Mouse (Mus musculus): ENCODE results near the gene Fxyd3.

Fxyd3 gene

GRCm38 (mm10) chr7:31079670-31080069, 3.2 kb upstream of the Fxyd3 start:
- in situ Hi-C loops (cut with MboI; ENCODE audit: low pct_unique_long_range_greater_than_20kb in 1 of 2, low sequenced_read_pairs in 2 of 2, unreplicated experiment in 1 of 2) = no loop called here

- in situ Hi-C loops (cut with MboI; ENCODE audit: low pct_unique_long_range_greater_than_20kb in 1 of 2, low sequenced_read_pairs in 2 of 2, unreplicated experiment in 1 of 2) = no loop called here
Measured at GRCm38 (mm10) chr7:31077885-31078445, 1.5 kb upstream of the Fxyd3 start.

- in situ Hi-C loops (cut with MboI; ENCODE audit: low pct_unique_long_range_greater_than_20kb in 1 of 2, low sequenced_read_pairs in 2 of 2, unreplicated experiment in 1 of 2) = no loop called here
Measured at GRCm38 (mm10) chr7:31077470-31077869, 966 bp upstream of the Fxyd3 start.

- in situ Hi-C loops (cut with MboI; ENCODE audit: low pct_unique_long_range_greater_than_20kb in 1 of 2, low sequenced_read_pairs in 2 of 2, unreplicated experiment in 1 of 2) = no loop called here
Measured at GRCm38 (mm10) chr7:31074713-31075069, 1.8 kb downstream of the Fxyd3 start.

- in situ Hi-C loops (cut with MboI; ENCODE audit: low pct_unique_long_range_greater_than_20kb in 1 of 2, low sequenced_read_pairs in 2 of 2, unreplicated experiment in 1 of 2) = no loop called here
Measured at GRCm38 (mm10) chr7:31074061-31074712, 2.3 kb downstream of the Fxyd3 start.

- in situ Hi-C loops (cut with MboI; ENCODE audit: low pct_unique_long_range_greater_than_20kb in 1 of 2, low sequenced_read_pairs in 2 of 2, unreplicated experiment in 1 of 2) = no loop called here
Measured at GRCm38 (mm10) chr7:31073546-31073945, 3.0 kb downstream of the Fxyd3 start.

- in situ Hi-C loops (cut with MboI; ENCODE audit: low pct_unique_long_range_greater_than_20kb in 1 of 2, low sequenced_read_pairs in 2 of 2, unreplicated experiment in 1 of 2) = no loop called here
Measured at GRCm38 (mm10) chr7:31072326-31072725, 4.2 kb downstream of the Fxyd3 start.

- in situ Hi-C loops (cut with MboI; ENCODE audit: low pct_unique_long_range_greater_than_20kb in 1 of 2, low sequenced_read_pairs in 2 of 2, unreplicated experiment in 1 of 2) = no loop called here
Measured at GRCm38 (mm10) chr7:31070324-31070723, 6.2 kb downstream of the Fxyd3 start.

- in situ Hi-C loops (cut with MboI; ENCODE audit: low pct_unique_long_range_greater_than_20kb in 1 of 2, low sequenced_read_pairs in 2 of 2, unreplicated experiment in 1 of 2) = no loop called here
Measured at GRCm38 (mm10) chr7:31069491-31069890, 7.0 kb downstream of the Fxyd3 start.

- in situ Hi-C loops (cut with MboI; ENCODE audit: low pct_unique_long_range_greater_than_20kb in 1 of 2, low sequenced_read_pairs in 2 of 2, unreplicated experiment in 1 of 2) = no loop called here
Measured at GRCm38 (mm10) chr7:31067836-31068235, 8.7 kb downstream of the Fxyd3 start.

GRCm38 (mm10) chr7:31063074-31063560, 13.4 kb downstream of the Fxyd3 start:
- in situ Hi-C loops (cut with MboI; ENCODE audit: low pct_unique_long_range_greater_than_20kb in 1 of 2, low sequenced_read_pairs in 2 of 2, unreplicated experiment in 1 of 2) = no loop called here

- in situ Hi-C loops (cut with MboI; ENCODE audit: low pct_unique_long_range_greater_than_20kb in 1 of 2, low sequenced_read_pairs in 2 of 2, unreplicated experiment in 1 of 2) = no loop called here
Measured at GRCm38 (mm10) chr7:31060621-31061010, 15.9 kb downstream of the Fxyd3 start.

- in situ Hi-C loops (cut with MboI; ENCODE audit: low pct_unique_long_range_greater_than_20kb in 1 of 2, low sequenced_read_pairs in 2 of 2, unreplicated experiment in 1 of 2) = no loop called here
Measured at GRCm38 (mm10) chr7:31059919-31060620, 16.4 kb downstream of the Fxyd3 start.

- in situ Hi-C loops (cut with MboI; ENCODE audit: low pct_unique_long_range_greater_than_20kb in 1 of 2, low sequenced_read_pairs in 2 of 2, unreplicated experiment in 1 of 2) = no loop called here
Measured at GRCm38 (mm10) chr7:31059108-31059507, 17.4 kb downstream of the Fxyd3 start, which contains the start of gene Lgi4. Lgi4 (plus strand) TSS chr7:31059342.

- in situ Hi-C loops (cut with MboI; ENCODE audit: low pct_unique_long_range_greater_than_20kb in 1 of 2, low sequenced_read_pairs in 2 of 2, unreplicated experiment in 1 of 2) = no loop called here
Measured at GRCm38 (mm10) chr7:31058211-31058610, 18.3 kb downstream of the Fxyd3 start.

GRCm38 (mm10) chr7:31057730-31058129, 18.8 kb downstream of the Fxyd3 start:
- in situ Hi-C loops (cut with MboI; ENCODE audit: low pct_unique_long_range_greater_than_20kb in 1 of 2, low sequenced_read_pairs in 2 of 2, unreplicated experiment in 1 of 2) = no loop called here

GRCm38 (mm10) chr7:31057071-31057470, 19.4 kb downstream of the Fxyd3 start, which contains the start of gene Fxyd1:
Fxyd1 (minus strand) TSS chr7:31057199.
- in situ Hi-C loops (cut with MboI; ENCODE audit: low pct_unique_long_range_greater_than_20kb in 1 of 2, low sequenced_read_pairs in 2 of 2, unreplicated experiment in 1 of 2) = no loop called here

- in situ Hi-C loops (cut with MboI; ENCODE audit: low pct_unique_long_range_greater_than_20kb in 1 of 2, low sequenced_read_pairs in 2 of 2, unreplicated experiment in 1 of 2) = no loop called here
Measured at GRCm38 (mm10) chr7:31056448-31056847, 20.1 kb downstream of the Fxyd3 start.

GRCm38 (mm10) chr7:31055883-31056282, 20.6 kb downstream of the Fxyd3 start:
- in situ Hi-C loops (cut with MboI; ENCODE audit: low pct_unique_long_range_greater_than_20kb in 1 of 2, low sequenced_read_pairs in 2 of 2, unreplicated experiment in 1 of 2) = no loop called here

All from mouse embryonic stem cell (cell line).